Comparison of ENCODE assay signal across 23 mouse cellular contexts in genomic region chr9:42831558-42831957, GRCm38 (mm10).
DNase-seq lines count a peak whose midpoint lies in the region; ATAC-seq and TF ChIP-seq lines count a peak whose summit lies in the region.
"Had no signal": no experiment of that assay in that cellular context is flagged by ENCODE, and none has a peak within 500 bp of the region (broad histone marks: within the 10 kb centered on the region; RNA-seq: fewer than 3 reads in every experiment).

No protein-coding gene starts in this region.

- no peak overlapping the region for H3K4me3 ChIP-seq in forebrain, postnatal 0 days (ENCODE audit: low read depth, low read length)
- no peak overlapping the region for H3K4me3 ChIP-seq in forebrain, embryonic 11.5 days (ENCODE audit: low read depth, low read length)
- H3K4me3 ChIP-seq in midbrain, embryonic 15.5 days = no peak overlapping the region
- H3K4me3 ChIP-seq: embryonic facial prominence, embryonic 12.5 days; embryonic facial prominence, embryonic 15.5 days; forebrain, embryonic 12.5 days; forebrain, embryonic 15.5 days; hindbrain, embryonic 12.5 days; hindbrain, embryonic 15.5 days had no signal

- H3K9me3 ChIP-seq in forebrain, postnatal 0 days (ENCODE audit: low read length) = no peaks in the 10 kb centered on the region
- no peaks in the 10 kb centered on the region for H3K9me3 ChIP-seq in forebrain, embryonic 11.5 days (ENCODE audit: control insufficient read depth, low read length)
- no peaks in the 10 kb centered on the region for H3K9me3 ChIP-seq in midbrain, embryonic 15.5 days
- H3K9me3 ChIP-seq: embryonic facial prominence, embryonic 12.5 days; embryonic facial prominence, embryonic 15.5 days; forebrain, embryonic 12.5 days; forebrain, embryonic 15.5 days; G1E; hindbrain, embryonic 12.5 days; hindbrain, embryonic 15.5 days had no signal

- ATAC-seq in forebrain, postnatal 0 days = peak; percentile 25; the same call in 1 of the 2 replicates
- no peak for ATAC-seq in forebrain, embryonic 11.5 days (replicated peaks; ENCODE audit: low FRiP score)
- ATAC-seq in midbrain, embryonic 15.5 days (replicated peaks) = 0 out of 2 replicates have a peak, but pooled peaks have one; percentile 30
- ATAC-seq: forebrain, embryonic 15.5 days; Patski had no signal

- 82% methylated on average over 6 of the region's 6 CpGs for WGBS in forebrain, postnatal 0 days
- 81% methylated on average over 6 of the region's 6 CpGs for WGBS in forebrain, embryonic 11.5 days
- 54% methylated on average over 6 of the region's 6 CpGs for WGBS in midbrain, embryonic 15.5 days

- TF ChIP-seq CTCF in forebrain, postnatal 0 days (IDR thresholded peaks at IDR 0.05; ENCODE audit: low read depth) = no peak

- no peak for DNase-seq in forebrain, postnatal 0 days
- DNase-seq in forebrain, embryonic 11.5 days (ENCODE audit: low spot score) = no peak
- peak; percentile 7 for DNase-seq in R1 (ENCODE audit: low read depth, low spot score)
- DNase-seq in kidney, postnatal 4 days = no peak
- DNase-seq in yolk sac, embryonic 10.5 days (ENCODE audit: low spot score) = no peak
- DNase-seq: adrenal gland, adult 2 months; adrenal gland, postnatal 14 days; B cell, adult 2 months; cerebellum, adult 18-20 months; cerebellum, adult 9-10 months; cerebellum, postnatal 25 days; gastrocnemius, postnatal 10 days; gastrocnemius, postnatal 36 days had no signal

- H3K27me3 ChIP-seq in forebrain, postnatal 0 days (ENCODE audit: insufficient read depth, low read length) = no peaks in the 10 kb centered on the region
- no peaks in the 10 kb centered on the region for H3K27me3 ChIP-seq in forebrain, embryonic 11.5 days (ENCODE audit: control insufficient read depth, insufficient read depth, low read length)
- H3K27me3 ChIP-seq in midbrain, embryonic 15.5 days (replicated peaks) = no peaks in the 10 kb centered on the region
- H3K27me3 ChIP-seq: embryonic facial prominence, embryonic 12.5 days; embryonic facial prominence, embryonic 15.5 days; forebrain, embryonic 12.5 days; forebrain, embryonic 15.5 days; hindbrain, embryonic 15.5 days had no signal

- no peak overlapping the region for H3K9ac ChIP-seq in forebrain, postnatal 0 days
- no peak overlapping the region for H3K9ac ChIP-seq in forebrain, embryonic 11.5 days (ENCODE audit: low read length)
- H3K9ac ChIP-seq in midbrain, embryonic 15.5 days = no peak overlapping the region
- H3K9ac ChIP-seq: embryonic facial prominence, embryonic 12.5 days; embryonic facial prominence, embryonic 15.5 days; forebrain, embryonic 12.5 days; forebrain, embryonic 15.5 days; hindbrain, embryonic 12.5 days; hindbrain, embryonic 15.5 days had no signal

- no peaks in the 10 kb centered on the region for H3K36me3 ChIP-seq in forebrain, postnatal 0 days (ENCODE audit: insufficient read depth)
- no peaks in the 10 kb centered on the region for H3K36me3 ChIP-seq in forebrain, embryonic 11.5 days (ENCODE audit: control insufficient read depth, insufficient read depth, low read length)
- H3K36me3 ChIP-seq in midbrain, embryonic 15.5 days (replicated peaks) = no peaks in the 10 kb centered on the region
- H3K36me3 ChIP-seq: embryonic facial prominence, embryonic 12.5 days; embryonic facial prominence, embryonic 15.5 days; forebrain, embryonic 12.5 days; forebrain, embryonic 15.5 days; G1E; hindbrain, embryonic 12.5 days; hindbrain, embryonic 15.5 days had no signal

- no peak overlapping the region for H3K27ac ChIP-seq in forebrain, postnatal 0 days (ENCODE audit: low read depth, low read length)
- H3K27ac ChIP-seq in forebrain, embryonic 11.5 days (ENCODE audit: low read depth, low read length) = no peak overlapping the region
- no peak overlapping the region for H3K27ac ChIP-seq in midbrain, embryonic 15.5 days
- H3K27ac ChIP-seq: embryonic facial prominence, embryonic 12.5 days; embryonic facial prominence, embryonic 15.5 days; forebrain, embryonic 12.5 days; forebrain, embryonic 15.5 days; hindbrain, embryonic 12.5 days; hindbrain, embryonic 15.5 days had no signal

- no peak overlapping the region for H3K4me2 ChIP-seq in forebrain, postnatal 0 days (ENCODE audit: low read depth)
- no peak overlapping the region for H3K4me2 ChIP-seq in forebrain, embryonic 11.5 days (ENCODE audit: low read depth, low read length, severe bottlenecking)
- H3K4me2 ChIP-seq in midbrain, embryonic 15.5 days = no peak overlapping the region
- H3K4me2 ChIP-seq: embryonic facial prominence, embryonic 12.5 days; embryonic facial prominence, embryonic 15.5 days; forebrain, embryonic 12.5 days; forebrain, embryonic 15.5 days; heart, embryonic 11.5 days; hindbrain, embryonic 12.5 days; hindbrain, embryonic 15.5 days had no signal

- no peaks in the 10 kb centered on the region for H3K4me1 ChIP-seq in forebrain, postnatal 0 days (ENCODE audit: insufficient read depth)
- H3K4me1 ChIP-seq in forebrain, embryonic 11.5 days (replicated peaks; ENCODE audit: control insufficient read depth, insufficient read depth, low read length) = no peaks in the 10 kb centered on the region
- H3K4me1 ChIP-seq in midbrain, embryonic 15.5 days = peaks cover 5% of the 10 kb centered on the region
- H3K4me1 ChIP-seq: embryonic facial prominence, embryonic 12.5 days; embryonic facial prominence, embryonic 15.5 days; forebrain, embryonic 12.5 days; forebrain, embryonic 15.5 days; hindbrain, embryonic 15.5 days had no signal
